Mouse (Mus musculus) intestine, embryonic 14.5 days (tissue): Measurements from ENCODE around the gene Tapbpl. TPM values are rescaled to one million over a fixed set of nuclear protein-coding genes. Genes with fewer than 3 reads are reported as not detected.

Experiments used
- ATAC-seq: fragments of 200-750 bp; cut with Nextera tagmentation; replicated peaks from 2 replicates; pipeline ENCODE4 v1.8.0; 2017; ENCODE audit warnings: low read depth, moderate number of reproducible peaks, moderate TSS enrichment, moderate library complexity; ENCODE audit not compliant: low FRiP score, low TSS enrichment
- DNase-seq: peaks from one replicate; pipeline ENCODE4 v3.0.0-alpha.2; 2018; ENCODE audit warnings: low spot score
- H3K27ac ChIP-seq: fragments of 300-500 bp; sonication (generic); 2 replicates; pipeline ENCODE4 v1.5.1; 2014; ENCODE audit warnings: low read depth, mild to moderate bottlenecking, control low read depth
- H3K27me3 ChIP-seq: fragments of 300-500 bp; sonication (generic); replicated peaks from 2 replicates; pipeline ENCODE4 v1.6.1; 2014; ENCODE audit warnings: low read length, control low read depth; ENCODE audit not compliant: control insufficient read depth, insufficient read depth
- H3K36me3 ChIP-seq: fragments of 300-500 bp; sonication (generic); 2 replicates; pipeline ENCODE4 v1.6.1; 2014; ENCODE audit warnings: low read length, control low read depth; ENCODE audit not compliant: control insufficient read depth, insufficient read depth
- H3K4me1 ChIP-seq: fragments of 300-500 bp; sonication (generic); replicated peaks from 2 replicates; pipeline ENCODE4 v1.6.1; 2014; ENCODE audit warnings: low read length, control low read depth, mixed read lengths; ENCODE audit not compliant: control insufficient read depth, insufficient read depth
- H3K4me2 ChIP-seq: fragments of 300-500 bp; sonication (generic); 2 replicates; pipeline ENCODE4 v1.6.1; 2014; ENCODE audit warnings: low read length
- H3K4me3 ChIP-seq: fragments of 300-500 bp; sonication (generic); 2 replicates; pipeline ENCODE4 v1.5.1; 2014; ENCODE audit warnings: low read depth, low read length, control low read depth, mixed read lengths
- H3K9ac ChIP-seq: fragments of 300-500 bp; sonication (generic); 2 replicates; pipeline ENCODE4 v1.6.1; 2014; ENCODE audit warnings: mild to moderate bottlenecking, low read length
- H3K9me3 ChIP-seq: fragments of 300-500 bp; sonication (generic); 2 replicates; pipeline ENCODE4 v1.6.1; 2016; ENCODE audit warnings: low read length, control low read depth; ENCODE audit not compliant: control insufficient read depth
- WGBS: fragments of 180-500 bp; shearing (Covaris S2); extraction: QIAGEN DNeasy Blood & Tissue Kit; methylation state at CpG from one replicate; pipeline ENCODE4 v1.1.7; 2014; 5-methylcytosine and 5-hydroxymethylcytosine counted together
- polyA plus RNA-seq: library from polyadenylated mRNA; unstranded; fragments of >200 nt; fragmentation: Nextera tagmentation; extraction: Ambion mirVana; gene quantifications from 2 replicates; pipeline ENCODE4 v1.2.1, GENCODE M21; 2014

Tapbpl gene
- polyA plus RNA-seq, 1 experiment from 2014 or later = 5.7 TPM

DNA sequence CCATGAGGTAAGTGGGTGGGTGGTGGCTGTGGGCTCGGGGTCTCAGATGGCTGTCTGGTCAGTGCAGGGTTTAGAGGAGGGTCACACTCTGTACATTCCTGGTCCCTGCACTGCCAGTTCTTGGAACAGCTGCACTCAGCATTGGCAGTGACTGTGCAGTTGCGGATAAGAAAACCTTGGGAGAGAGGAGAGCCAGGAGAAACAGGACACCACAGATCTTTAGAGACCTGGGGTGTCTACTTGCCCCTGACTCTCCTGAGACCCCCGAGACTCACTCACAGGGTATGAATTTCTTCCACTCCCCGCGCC, 2.8 kb upstream of the Tapbpl start:
- no peak for DNase-seq
- no peak overlapping the region for H3K4me3 ChIP-seq

GRCm38 (mm10) chr6:125233816-125234519, 2.3 kb upstream of the Tapbpl start:
- no peak for DNase-seq
- Histone ChIP-seq H3K4me1 (peaks cover 8% of the 10 kb centered on the region; the same call in 1 of the 2 replicates), H3K9me3 (no peaks in the 10 kb centered on the region), H3K27me3 (no peaks in the 10 kb centered on the region), H3K4me2 (no peak overlapping the region), H3K27ac (no peak overlapping the region), H3K36me3 (no peaks in the 10 kb centered on the region), H3K4me3 (no peak overlapping the region), H3K9ac (no peak overlapping the region)
- no peak for ATAC-seq
- 46% methylated on average over 7 of the region's 7 CpGs for WGBS

More for the DNA sequence above, 2.8 kb upstream of the Tapbpl start:
- Histone ChIP-seq H3K4me2 (no peak overlapping the region), H3K9ac (no peak overlapping the region), H3K36me3 (no peaks in the 10 kb centered on the region), H3K4me1 (peaks cover 8% of the 10 kb centered on the region; the same call in 1 of the 2 replicates), H3K9me3 (no peaks in the 10 kb centered on the region), H3K27me3 (no peaks in the 10 kb centered on the region), H3K27ac (no peak overlapping the region)
- no peak for ATAC-seq
- 56% methylated on average over 5 of the region's 5 CpGs for WGBS

DNA sequence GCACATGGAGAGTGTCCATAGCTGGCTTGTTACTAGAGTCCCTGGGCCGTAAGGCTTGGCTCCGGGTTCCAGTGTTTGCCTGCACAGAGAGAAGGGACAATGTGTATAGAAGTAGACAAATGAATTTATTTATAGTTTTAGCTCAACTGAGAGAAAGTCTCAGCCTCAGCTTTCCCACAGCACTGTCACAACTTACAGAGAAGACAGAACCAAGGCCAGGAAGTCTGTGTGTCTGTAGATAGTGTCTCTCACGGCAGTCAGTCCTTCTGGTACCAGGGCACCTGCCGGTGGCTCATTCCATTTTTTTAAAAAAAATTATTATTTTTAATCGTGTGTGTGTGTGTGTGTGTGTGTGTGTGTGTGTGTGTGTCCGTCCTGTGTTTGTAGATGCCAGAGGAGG, 856 bp upstream of the Tapbpl start:
- H3K27ac ChIP-seq = no peak overlapping the region
- H3K27me3 ChIP-seq = no peaks in the 10 kb centered on the region
- H3K9me3 ChIP-seq = no peaks in the 10 kb centered on the region
- 79% methylated on average over 6 of the region's 6 CpGs for WGBS
- DNase-seq = no peak
- ATAC-seq = no peak
- H3K9ac ChIP-seq = no peak overlapping the region
- H3K4me1 ChIP-seq = peaks cover 8% of the 10 kb centered on the region; the same call in 1 of the 2 replicates
- H3K4me2 ChIP-seq = 0 out of 2 replicates have a peak overlapping the region, but pooled peaks have one; percentile 97
- no peak overlapping the region for H3K4me3 ChIP-seq
- no peaks in the 10 kb centered on the region for H3K36me3 ChIP-seq

DNA sequence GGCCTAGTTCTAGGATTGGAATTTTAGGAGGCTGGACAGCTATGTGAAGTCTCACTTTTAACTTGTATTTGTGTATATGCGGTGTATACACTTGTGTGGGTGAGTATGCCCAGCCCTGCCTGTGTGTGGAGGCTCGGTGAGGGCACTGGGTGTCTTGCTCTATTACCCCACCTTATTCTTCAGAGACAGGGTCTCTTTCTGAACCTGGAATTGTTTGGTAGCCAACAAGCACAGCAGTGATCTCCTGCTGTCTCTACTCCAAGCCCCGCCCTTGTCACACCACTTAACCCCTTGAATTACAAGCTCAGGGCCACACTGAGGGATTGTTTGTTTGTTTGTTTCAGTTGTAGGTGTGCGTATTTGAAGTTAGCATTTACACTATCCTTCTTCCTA, 381 bp upstream of the Tapbpl start:
- Histone ChIP-seq H3K4me2 (peak overlapping the region; percentile 97), H3K9me3 (no peaks in the 10 kb centered on the region), H3K36me3 (no peaks in the 10 kb centered on the region), H3K27me3 (no peaks in the 10 kb centered on the region), H3K4me3 (peak overlapping the region; percentile 52), H3K4me1 (peaks cover 8% of the 10 kb centered on the region; the same call in 1 of the 2 replicates), H3K27ac (no peak overlapping the region), H3K9ac (peak overlapping the region; percentile 74)
- DNase-seq (no peak), ATAC-seq (no peak)
- WGBS = 47% methylated on average over 4 of the region's 4 CpGs

- H3K36me3 ChIP-seq = no peaks in the 10 kb centered on the region
- no peak overlapping the region for H3K9ac ChIP-seq
- H3K4me3 ChIP-seq = no peak overlapping the region
- no peaks in the 10 kb centered on the region for H3K27me3 ChIP-seq
- H3K4me1 ChIP-seq = peaks cover 8% of the 10 kb centered on the region; the same call in 1 of the 2 replicates
- peak overlapping the region; percentile 97; the same call in 1 of the 2 replicates for H3K4me2 ChIP-seq
- WGBS = 65% methylated on average over 9 of the region's 9 CpGs
- no peak for ATAC-seq
- DNase-seq = no peak
- H3K27ac ChIP-seq = no peak overlapping the region
- no peaks in the 10 kb centered on the region for H3K9me3 ChIP-seq
Observed at GRCm38 (mm10) chr6:125230571-125230970, 1.1 kb downstream of the Tapbpl start.

DNA sequence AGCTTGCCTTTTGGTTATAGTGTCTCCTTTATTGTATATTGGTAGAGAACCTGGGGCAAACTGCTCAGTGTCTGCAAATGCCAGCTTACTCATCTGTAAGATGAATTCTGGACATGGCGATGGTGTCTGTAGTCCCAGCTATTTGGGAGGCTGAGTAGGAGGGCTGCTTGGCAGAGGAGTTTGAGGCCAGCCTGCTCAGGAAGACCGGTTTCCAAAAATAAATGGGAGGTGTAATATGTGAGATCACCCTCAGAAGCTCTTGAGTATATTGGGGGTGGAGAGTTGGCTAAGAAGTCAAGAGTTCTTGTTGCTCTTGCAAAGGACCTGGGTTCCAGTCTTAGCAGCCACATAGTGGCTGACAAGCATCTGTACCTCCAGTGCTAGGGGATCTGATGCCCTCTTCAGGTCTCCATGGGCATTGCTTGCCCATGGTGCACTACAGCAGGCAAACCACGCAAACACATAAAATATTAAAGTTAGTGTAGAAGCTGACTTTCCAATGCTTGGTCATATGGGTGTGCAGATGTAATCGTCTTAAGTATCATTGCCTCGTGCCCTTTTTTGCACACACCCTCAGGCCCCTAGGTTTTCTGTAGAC, 6.0 kb downstream of the Tapbpl start:
- DNase-seq (no peak), ATAC-seq (no peak)
- Histone ChIP-seq H3K4me3 (no peak overlapping the region), H3K27me3 (no peaks in the 10 kb centered on the region), H3K4me1 (no peaks in the 10 kb centered on the region; the same call in 1 of the 2 replicates), H3K36me3 (no peaks in the 10 kb centered on the region), H3K9ac (no peak overlapping the region), H3K9me3 (no peaks in the 10 kb centered on the region), H3K27ac (no peak overlapping the region), H3K4me2 (no peak overlapping the region)
- WGBS = 77% methylated on average over 5 of the region's 5 CpGs

DNA sequence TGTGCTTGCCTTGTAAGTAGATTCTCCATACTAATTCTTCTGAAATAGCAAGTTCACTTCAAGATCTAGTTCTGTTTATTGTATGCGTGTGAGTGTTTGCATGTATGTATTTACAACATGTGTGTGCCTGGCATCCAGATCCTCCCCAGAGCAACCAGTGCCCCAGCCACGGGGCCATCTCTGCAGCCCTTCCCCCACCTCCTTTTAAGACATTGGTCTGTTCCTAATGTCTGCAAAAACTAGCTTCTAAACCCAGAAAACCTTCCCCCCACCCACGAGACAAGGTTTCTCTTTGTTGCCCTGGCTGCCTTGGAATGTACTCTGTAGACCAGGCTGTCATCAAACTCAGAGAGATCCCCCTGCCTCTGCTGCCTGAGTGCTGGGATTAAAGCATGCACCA, 9.1 kb downstream of the Tapbpl start:
- Histone ChIP-seq H3K4me2 (no peak overlapping the region), H3K9ac (no peak overlapping the region), H3K27me3 (no peaks in the 10 kb centered on the region), H3K9me3 (no peaks in the 10 kb centered on the region), H3K27ac (no peak overlapping the region), H3K4me1 (no peaks in the 10 kb centered on the region), H3K4me3 (no peak overlapping the region), H3K36me3 (no peaks in the 10 kb centered on the region)
- WGBS = 77% methylated on average over 3 of the region's 3 CpGs
- no peak for ATAC-seq
- no peak for DNase-seq

DNA sequence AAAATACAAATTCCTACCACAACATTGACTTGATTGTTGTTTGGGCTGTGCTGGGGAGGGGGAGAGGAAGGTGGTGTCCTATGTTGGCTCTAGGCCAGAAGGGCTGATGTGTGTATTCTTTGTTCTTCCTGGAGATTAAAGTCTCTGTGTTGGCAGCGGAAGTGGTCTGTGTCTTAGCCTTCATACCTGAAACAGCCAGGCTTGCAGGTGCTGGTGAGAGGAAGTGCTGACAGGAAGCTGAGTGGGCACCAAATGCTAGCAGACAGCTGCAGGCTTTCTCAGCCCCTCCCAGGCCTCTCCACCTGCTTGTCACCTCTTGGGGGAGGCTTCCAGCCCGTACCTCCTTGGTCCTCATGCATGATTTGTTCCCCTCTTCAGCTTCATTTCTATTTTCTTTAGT, 9.5 kb downstream of the Tapbpl start:
- Histone ChIP-seq H3K27me3 (no peaks in the 10 kb centered on the region), H3K9ac (no peak overlapping the region), H3K36me3 (no peaks in the 10 kb centered on the region), H3K9me3 (no peaks in the 10 kb centered on the region), H3K4me3 (no peak overlapping the region), H3K27ac (no peak overlapping the region), H3K4me1 (no peaks in the 10 kb centered on the region), H3K4me2 (no peak overlapping the region)
- 49% methylated on average over 2 of the region's 2 CpGs for WGBS
- ATAC-seq (no peak), DNase-seq (no peak)
